Mouse (Mus musculus) ES-Bruce4 (cell line): Measurements from ENCODE around the gene Vps33b.

ENCODE experiments used
- CTCF ChIP-seq: IDR thresholded peaks from one replicate; pipeline ENCODE4 v1.8.1; 2011; ENCODE audit warnings: low read depth, low read length
- POLR2A ChIP-seq: IDR thresholded peaks from one replicate; pipeline ENCODE4 v1.8.1; 2011; ENCODE audit warnings: low read length; ENCODE audit not compliant: insufficient read depth

DNA sequence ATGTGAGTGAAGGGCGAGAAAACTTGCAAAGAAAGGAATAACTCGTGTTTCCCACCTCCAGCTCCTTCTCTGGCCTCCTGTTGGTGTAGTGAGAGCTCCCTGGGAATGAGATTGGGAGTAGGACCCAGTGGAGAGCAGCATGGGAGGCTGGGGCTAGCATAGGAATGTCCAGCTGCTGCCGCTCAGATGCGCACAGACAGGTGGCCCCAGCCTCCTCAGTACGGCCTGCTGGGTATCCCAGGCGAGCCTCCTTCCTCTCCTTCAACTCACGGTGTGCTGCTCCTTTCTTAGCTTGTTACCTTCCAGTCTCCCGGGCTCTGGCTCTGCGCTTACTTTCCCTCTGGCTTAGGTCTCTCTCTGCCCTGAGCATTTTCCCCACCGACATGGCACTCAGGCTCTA lies 10.6 kb downstream of the Vps33b start:
- TF ChIP-seq CTCF = no peak
- no peak for TF ChIP-seq POLR2A
